Mouse (Mus musculus): ENCODE measurements around the gene Ppp4r1.
A peak's percentile ranks its signal among the peaks of the same experiment; 100 is the strongest.

Gene Ppp4r1

DNA sequence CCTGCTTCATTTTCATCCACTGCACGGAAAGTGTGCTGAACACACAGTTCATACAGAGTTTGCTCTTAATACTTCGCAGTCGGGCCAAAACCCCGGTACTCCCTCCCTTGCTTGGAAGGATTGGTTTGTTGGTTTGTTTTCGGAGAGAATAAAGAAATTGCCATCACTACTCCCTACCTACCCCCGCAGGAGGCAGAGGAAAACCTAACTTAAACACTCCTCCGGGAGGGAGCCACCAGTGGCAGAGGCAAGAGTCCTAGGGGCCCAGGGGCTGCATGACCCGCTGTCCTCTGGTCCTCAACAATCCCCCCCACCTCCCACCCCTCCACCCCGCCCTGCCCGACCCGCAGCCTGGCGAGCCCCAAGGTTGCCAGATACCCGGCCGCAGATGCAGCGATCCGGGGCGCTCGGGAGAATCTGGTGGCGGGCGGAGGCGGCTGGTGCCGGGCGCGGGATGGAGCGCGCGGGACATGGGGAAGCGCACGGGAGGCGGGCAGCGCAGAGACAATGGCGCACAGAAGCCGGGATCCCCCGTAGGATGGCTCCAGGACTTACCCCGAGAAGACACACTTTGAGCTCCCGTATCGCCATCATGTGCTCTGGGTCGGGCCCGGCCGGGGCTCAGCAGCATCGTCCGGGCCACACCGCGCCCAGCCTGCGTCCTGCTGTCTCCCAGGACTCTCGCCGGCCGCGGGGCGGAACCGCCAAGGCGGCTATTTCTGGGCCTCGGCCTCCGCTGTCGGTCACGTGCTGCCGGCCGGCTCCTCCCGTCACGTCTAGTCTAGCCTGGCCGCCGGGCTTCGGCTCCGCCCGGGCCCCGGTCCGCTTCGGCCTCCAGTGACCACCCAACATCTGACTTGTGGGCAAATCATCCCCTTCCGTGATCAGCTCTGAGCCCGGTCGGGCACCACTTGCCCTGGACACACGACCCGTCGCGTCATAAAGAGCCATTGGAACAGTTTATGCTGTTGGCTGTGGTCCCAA is 10.1 kb upstream of the Ppp4r1 start, which contains the start of gene Rab31:
TSS of gene Rab31 (minus strand) at position 802 of the 984 bp plus-strand sequence.
- peak; percentile 35 for DNase-seq (ENCODE audit: low read depth, low spot score)

- no peak for DNase-seq (ENCODE audit: low read depth, low spot score)
Observed at GRCm38 (mm10) chr17:65773617-65774016, 8.8 kb upstream of the Ppp4r1 start.

- no peak for DNase-seq (ENCODE audit: low read depth, low spot score)
Observed at GRCm38 (mm10) chr17:65774439-65774838, 7.9 kb upstream of the Ppp4r1 start.

DNA sequence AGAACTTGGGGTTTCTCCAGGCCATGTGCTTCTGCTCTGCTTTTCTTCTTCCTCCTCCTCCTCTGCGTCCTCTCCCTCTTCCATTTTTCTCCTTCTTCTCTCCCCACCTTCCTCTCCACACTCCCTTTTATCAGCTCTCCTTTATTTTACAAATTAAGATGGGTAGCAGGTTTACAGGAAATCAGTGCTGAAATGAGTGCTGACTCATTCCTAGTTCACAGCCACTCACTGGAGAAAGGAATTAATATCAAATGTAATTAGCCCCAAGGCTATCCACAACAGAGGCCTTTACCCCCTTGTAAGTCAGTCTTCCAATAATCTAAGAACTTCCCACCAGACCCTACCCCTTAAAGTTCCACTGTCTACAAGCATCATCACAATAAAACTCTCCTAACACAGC is 6.1 kb upstream of the Ppp4r1 start:
- no peak for DNase-seq (ENCODE audit: low read depth, low spot score)

DNA sequence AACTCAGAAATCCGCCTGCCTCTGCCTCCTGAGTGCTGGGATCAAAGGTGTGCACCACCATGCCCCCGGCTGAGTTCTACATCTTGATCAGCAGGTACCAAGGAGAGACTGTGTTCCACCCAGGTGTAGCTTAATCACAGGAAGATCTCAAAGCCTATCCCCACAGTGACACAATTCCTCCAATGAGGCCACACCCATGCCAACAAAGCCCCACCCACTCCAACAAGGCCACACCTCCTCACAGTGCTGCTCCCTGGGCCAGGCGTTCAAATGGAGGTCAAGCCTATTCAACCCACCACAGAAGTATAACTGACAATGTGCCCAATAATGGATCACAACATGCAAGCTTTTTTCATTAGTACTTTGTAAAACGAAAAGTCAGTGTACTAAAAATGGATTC is 4.9 kb upstream of the Ppp4r1 start:
- DNase-seq (ENCODE audit: low read depth, low spot score): no peak

GRCm38 (mm10) chr17:65780970-65781369 is 1.4 kb upstream of the Ppp4r1 start:
- DNase-seq (ENCODE audit: low read depth, low spot score): no peak

DNA sequence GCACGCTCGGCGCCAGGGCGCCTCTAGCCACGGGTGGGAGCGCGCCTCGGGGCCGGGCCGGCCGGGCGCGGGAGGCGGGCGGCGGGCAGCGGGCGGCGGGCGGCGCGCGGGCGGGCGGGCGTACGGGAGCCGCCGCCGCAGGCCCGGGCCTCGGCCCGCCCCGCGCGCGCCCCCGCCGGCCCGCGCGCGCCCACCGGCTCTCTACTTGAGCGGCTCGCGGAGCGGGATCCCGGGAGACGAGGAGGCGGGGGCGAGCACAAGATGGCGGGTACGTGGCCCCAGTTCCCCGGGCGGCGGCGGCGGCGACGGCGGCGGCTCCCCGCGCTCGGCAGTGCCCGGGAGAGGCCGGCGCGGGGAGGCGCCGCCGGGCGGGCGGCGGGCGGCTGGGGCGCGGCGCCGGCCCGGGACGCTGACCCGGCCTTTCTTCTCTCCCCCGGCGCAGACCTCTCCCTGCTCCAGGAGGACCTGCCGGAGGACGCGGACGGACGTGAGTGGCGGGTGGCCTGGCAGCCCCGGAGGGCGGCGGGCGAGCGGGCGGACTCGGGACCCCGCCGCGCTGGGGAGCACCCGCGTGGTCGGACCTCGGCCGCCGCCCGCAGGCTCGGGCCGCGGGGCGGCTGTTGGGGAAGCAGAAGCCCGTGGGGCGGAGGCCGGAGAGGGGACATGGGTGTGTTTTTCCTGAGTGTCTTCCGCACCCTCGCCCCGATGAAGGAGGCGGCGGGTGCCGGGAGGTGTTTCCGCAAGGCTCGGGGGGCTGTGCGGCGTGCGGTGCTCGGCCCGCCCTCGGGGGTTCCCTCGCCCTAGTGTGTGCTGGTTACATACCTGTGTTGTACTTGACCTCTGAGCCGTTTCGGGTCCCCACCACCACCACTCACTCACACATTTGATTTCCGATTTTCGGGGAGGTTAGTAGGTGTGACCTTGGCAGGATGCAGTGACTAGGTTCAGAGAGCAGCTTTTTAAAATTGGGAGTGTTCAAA is 1.1 kb downstream of the Ppp4r1 start:
- DNase-seq (ENCODE audit: low read depth, low spot score): peak; percentile 42

DNA sequence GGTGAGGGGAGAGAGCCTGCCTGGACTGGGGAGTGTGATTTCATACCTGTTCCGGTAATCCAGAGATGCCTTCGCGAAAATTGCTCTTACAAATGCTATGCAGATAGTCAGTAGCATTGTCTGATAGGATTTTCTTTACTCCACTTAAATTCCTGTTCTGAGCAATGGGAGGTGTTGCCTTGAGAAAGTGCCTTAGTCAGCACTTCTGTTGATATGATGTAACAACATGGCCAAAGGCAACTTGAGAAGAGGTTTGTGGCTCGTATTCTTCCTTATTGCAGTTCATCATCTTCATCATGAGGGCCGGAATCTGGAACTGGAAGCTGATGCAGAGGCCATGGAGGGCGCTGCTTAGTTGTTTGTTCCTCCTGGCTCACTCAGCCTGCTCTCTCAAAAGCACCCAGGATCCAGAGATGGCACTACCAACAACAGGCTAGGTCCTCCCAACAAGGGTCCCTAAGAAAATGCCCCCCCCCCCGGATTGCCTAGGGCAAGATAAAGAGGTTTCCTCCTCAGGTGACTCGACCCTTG is 2.3 kb downstream of the Ppp4r1 start:
- DNase-seq (ENCODE audit: low read depth, low spot score): no peak

GRCm38 (mm10) chr17:65785707-65786106 is 3.3 kb downstream of the Ppp4r1 start:
- DNase-seq (ENCODE audit: low read depth, low spot score): no peak

GRCm38 (mm10) chr17:65786225-65786624 is 3.9 kb downstream of the Ppp4r1 start:
- DNase-seq (ENCODE audit: low read depth, low spot score): no peak

DNA sequence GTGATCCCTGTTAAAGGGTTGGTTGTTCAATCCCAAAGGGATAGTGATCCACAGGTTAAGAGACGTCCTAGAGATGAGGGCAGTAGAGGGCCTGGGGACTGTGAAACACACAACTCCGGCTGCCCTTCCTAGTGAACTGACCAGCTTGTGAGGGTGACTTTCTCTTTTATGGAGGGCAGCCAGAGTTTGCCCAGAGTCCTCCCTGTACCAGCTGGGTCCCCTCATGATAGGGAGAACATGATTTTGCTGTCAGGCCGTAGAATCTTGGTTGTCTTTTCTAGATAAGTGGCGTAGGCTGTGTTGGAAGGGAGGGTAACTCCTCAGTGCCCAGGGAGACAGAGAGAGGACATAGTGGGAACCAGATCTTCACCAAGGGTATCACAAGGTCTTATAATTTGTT is 4.9 kb downstream of the Ppp4r1 start:
- DNase-seq (ENCODE audit: low read depth, low spot score): no peak

- DNase-seq (ENCODE audit: low read depth, low spot score): no peak
Observed at GRCm38 (mm10) chr17:65788542-65789291, 6.3 kb downstream of the Ppp4r1 start.

DNA sequence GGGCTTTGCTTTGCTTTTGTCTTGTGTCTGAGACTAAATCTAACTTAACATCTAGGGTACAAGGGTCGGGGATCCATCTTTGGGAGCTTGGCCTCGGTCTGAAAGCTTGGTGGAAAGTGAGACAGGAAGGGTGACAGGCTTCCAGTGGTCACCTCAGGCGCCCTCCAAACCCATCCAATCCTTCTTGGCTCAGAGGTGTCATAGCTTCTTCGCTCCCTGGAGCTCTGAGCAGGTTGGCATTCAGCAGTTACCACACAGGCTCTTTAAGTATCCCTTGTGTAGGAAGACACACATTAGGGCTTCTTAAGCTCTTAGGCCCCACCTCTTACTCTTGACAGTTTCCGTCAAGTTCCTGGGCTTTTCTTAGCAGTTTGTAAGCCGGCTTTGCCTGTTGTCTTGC is 7.2 kb downstream of the Ppp4r1 start:
- no peak for DNase-seq (ENCODE audit: low read depth, low spot score)

- DNase-seq (ENCODE audit: low read depth, low spot score): no peak
Observed at GRCm38 (mm10) chr17:65791161-65791560, 8.8 kb downstream of the Ppp4r1 start.

- no peak for DNase-seq (ENCODE audit: low read depth, low spot score)
Observed at GRCm38 (mm10) chr17:65793307-65793930, 11.0 kb downstream of the Ppp4r1 start.

GRCm38 (mm10) chr17:65794096-65794850 is 11.9 kb downstream of the Ppp4r1 start:
- no peak for DNase-seq (ENCODE audit: low read depth, low spot score)

DNA sequence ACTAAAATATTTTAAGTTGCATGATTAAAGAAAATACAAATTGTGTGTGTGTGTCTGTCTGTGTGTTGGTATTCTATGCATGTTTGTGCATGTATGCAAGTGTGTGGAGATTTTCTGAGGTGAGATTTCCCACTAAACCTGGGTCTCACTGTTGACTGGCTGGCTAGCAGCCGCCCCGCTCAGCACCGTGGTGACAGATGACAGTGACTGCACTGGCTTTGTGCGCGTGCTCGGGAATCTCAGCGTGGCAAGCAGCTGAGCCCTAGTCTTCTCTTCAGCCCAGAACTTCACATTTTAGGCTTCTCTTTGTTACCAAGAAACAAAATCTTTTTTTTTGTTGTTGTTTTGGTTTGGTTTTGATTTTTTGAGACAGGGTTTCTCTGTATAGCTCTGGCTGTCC is 13.7 kb downstream of the Ppp4r1 start:
- DNase-seq (ENCODE audit: low read depth, low spot score): no peak

DNA sequence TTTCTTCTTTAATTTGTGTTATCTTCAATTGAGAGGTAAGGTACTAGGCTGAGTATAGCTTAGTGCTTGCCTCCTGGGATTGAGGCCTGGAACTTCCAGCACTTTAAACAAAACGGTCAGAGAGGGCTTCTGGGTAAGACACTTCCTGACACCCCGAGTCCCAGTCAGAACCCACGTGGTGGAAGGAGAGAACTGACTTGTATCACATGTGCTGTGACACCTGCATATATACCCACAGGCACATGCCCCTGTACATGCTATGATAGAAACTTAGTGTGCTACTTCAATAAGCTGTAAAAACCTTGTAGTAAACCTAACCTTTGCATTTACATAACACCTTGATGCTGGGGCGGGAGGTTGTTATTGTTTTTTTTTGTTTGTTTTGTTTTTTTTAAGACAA is 16.1 kb downstream of the Ppp4r1 start:
- no peak for DNase-seq (ENCODE audit: low read depth, low spot score)

DNA sequence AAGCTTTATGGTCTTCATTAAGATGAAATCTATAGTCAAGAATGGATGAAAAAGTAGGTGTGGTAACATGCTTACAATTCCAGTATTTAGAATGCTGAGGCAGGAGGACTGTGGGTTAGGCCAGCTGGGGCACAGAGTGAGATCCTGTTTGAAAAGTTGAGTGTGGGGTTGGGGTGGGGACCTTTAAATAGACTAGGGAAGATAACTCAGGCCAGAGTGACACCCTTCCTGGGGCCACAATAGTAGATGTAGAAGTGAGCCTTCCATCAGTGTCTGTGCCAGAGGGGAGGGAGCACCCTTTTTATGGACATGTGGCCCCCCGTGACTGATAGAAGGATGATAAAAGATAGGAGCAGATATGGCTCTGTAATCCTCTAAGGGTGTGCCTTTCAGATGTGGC is 17.0 kb downstream of the Ppp4r1 start:
- no peak for DNase-seq (ENCODE audit: low read depth, low spot score)

- no peak for DNase-seq (ENCODE audit: low read depth, low spot score)
Observed at GRCm38 (mm10) chr17:65800451-65800850, 18.1 kb downstream of the Ppp4r1 start.
